Mouse (Mus musculus): Measurements from ENCODE around the gene Kif2c. TPM values are rescaled to one million over a fixed set of nuclear protein-coding genes. Genes with fewer than 3 reads are reported as not detected.

Kif2c gene
- 76.6 and 78.4 TPM in 2 replicates for polyA plus RNA-seq (2015; fragmentation: Nextera tagmentation; extraction: Ambion mirVana)

- H3K4me2 ChIP-seq = peak within 1 kb of the TSS; percentile 72
- H3K4me1 ChIP-seq = peaks cover 10% of the 10 kb centered on the region
- H3K9me3 ChIP-seq = no peaks in the 10 kb centered on the region
- WGBS = under 1% methylated on average over 40 of the region's 42 CpGs
- H3K9ac ChIP-seq = peak within 1 kb of the TSS; percentile 54
- peak; percentile 98 for ATAC-seq (ENCODE audit: borderline replicate concordance, extremely low read depth, low FRiP score, low TSS enrichment)
- peak within 1 kb of the TSS; percentile 51 for H3K4me3 ChIP-seq
- peaks cover 30% of the 10 kb centered on the region for H3K36me3 ChIP-seq
- no peaks in the 10 kb centered on the region for H3K27me3 ChIP-seq
- peak within 1 kb of the TSS; percentile 49 for H3K27ac ChIP-seq
Measured at GRCm38 (mm10) chr4:117181863-117182758, at the start of gene Kif2c. Gene Kif2c, minus strand, starts transcription at chr4:117182639.

GRCm38 (mm10) chr4:117231208-117231607, 48.8 kb upstream of the Kif2c start:
- no peak for ATAC-seq (ENCODE audit: borderline replicate concordance, extremely low read depth, low FRiP score, low TSS enrichment)
- H3K4me2 ChIP-seq = no peak overlapping the region
- H3K9ac ChIP-seq = no peak overlapping the region
- WGBS = 78% methylated on average over 2 of the region's 2 CpGs
- H3K27ac ChIP-seq = no peak overlapping the region
- H3K4me1 ChIP-seq = peaks cover 13% of the 10 kb centered on the region
- no peaks in the 10 kb centered on the region for H3K9me3 ChIP-seq
- no peaks in the 10 kb centered on the region for H3K27me3 ChIP-seq
- no peaks in the 10 kb centered on the region for H3K36me3 ChIP-seq
- H3K4me3 ChIP-seq = no peak overlapping the region

- no peak overlapping the region for H3K4me3 ChIP-seq
- no peak overlapping the region for H3K4me2 ChIP-seq
- no peak for ATAC-seq (ENCODE audit: borderline replicate concordance, extremely low read depth, low FRiP score, low TSS enrichment)
- no peak overlapping the region for H3K27ac ChIP-seq
- WGBS = 52% methylated on average over 10 of the region's 10 CpGs
- no peaks in the 10 kb centered on the region for H3K27me3 ChIP-seq
- H3K9ac ChIP-seq = no peak overlapping the region
- peaks cover 4% of the 10 kb centered on the region for H3K4me1 ChIP-seq
- no peaks in the 10 kb centered on the region for H3K9me3 ChIP-seq
- H3K36me3 ChIP-seq = no peaks in the 10 kb centered on the region
Measured at GRCm38 (mm10) chr4:117230331-117230730, 47.9 kb upstream of the Kif2c start.

- WGBS = 36% methylated on average over 15 of the region's 15 CpGs
- ATAC-seq (ENCODE audit: borderline replicate concordance, extremely low read depth, low FRiP score, low TSS enrichment) = no peak
- H3K9me3 ChIP-seq = no peaks in the 10 kb centered on the region
- H3K4me1 ChIP-seq = no peaks in the 10 kb centered on the region
- no peak overlapping the region for H3K9ac ChIP-seq
- no peaks in the 10 kb centered on the region for H3K27me3 ChIP-seq
- H3K4me3 ChIP-seq = no peak overlapping the region
- peak overlapping the region; percentile 9; the same call in 1 of the 2 replicates for H3K4me2 ChIP-seq
- H3K27ac ChIP-seq = no peak overlapping the region
- no peaks in the 10 kb centered on the region for H3K36me3 ChIP-seq
Measured at GRCm38 (mm10) chr4:117229590-117229989, 47.2 kb upstream of the Kif2c start.

GRCm38 (mm10) chr4:117225250-117225649, 42.8 kb upstream of the Kif2c start:
- Histone ChIP-seq H3K9me3 (no peaks in the 10 kb centered on the region), H3K27ac (no peak overlapping the region), H3K4me2 (no peak overlapping the region), H3K36me3 (no peaks in the 10 kb centered on the region), H3K27me3 (no peaks in the 10 kb centered on the region), H3K9ac (no peak overlapping the region), H3K4me1 (no peaks in the 10 kb centered on the region), H3K4me3 (no peak overlapping the region)
- no peak for ATAC-seq (ENCODE audit: borderline replicate concordance, extremely low read depth, low FRiP score, low TSS enrichment)

- WGBS = 67% methylated on average over 8 of the region's 8 CpGs
- Histone ChIP-seq H3K4me3 (no peak overlapping the region), H3K27me3 (no peaks in the 10 kb centered on the region), H3K9ac (no peak overlapping the region), H3K4me2 (no peak overlapping the region), H3K9me3 (no peaks in the 10 kb centered on the region), H3K4me1 (no peaks in the 10 kb centered on the region), H3K27ac (no peak overlapping the region), H3K36me3 (no peaks in the 10 kb centered on the region)
- ATAC-seq (ENCODE audit: borderline replicate concordance, extremely low read depth, low FRiP score, low TSS enrichment) = no peak
Measured at GRCm38 (mm10) chr4:117224122-117224521, 41.7 kb upstream of the Kif2c start.

- Histone ChIP-seq H3K9me3 (no peaks in the 10 kb centered on the region), H3K4me1 (0 out of 2 replicates have a peak, but pooled peaks cover 6% of the 10 kb centered on the region), H3K4me3 (no peak overlapping the region), H3K27me3 (no peaks in the 10 kb centered on the region), H3K36me3 (no peaks in the 10 kb centered on the region), H3K4me2 (no peak overlapping the region), H3K27ac (no peak overlapping the region), H3K9ac (no peak overlapping the region)
- ATAC-seq (ENCODE audit: borderline replicate concordance, extremely low read depth, low FRiP score, low TSS enrichment) = no peak
- 58% methylated on average over 5 of the region's 5 CpGs for WGBS
Measured at GRCm38 (mm10) chr4:117223001-117223400, 40.6 kb upstream of the Kif2c start.

- Histone ChIP-seq H3K27ac (no peak overlapping the region), H3K36me3 (no peaks in the 10 kb centered on the region), H3K4me1 (0 out of 2 replicates have a peak, but pooled peaks cover 6% of the 10 kb centered on the region), H3K9me3 (no peaks in the 10 kb centered on the region), H3K27me3 (no peaks in the 10 kb centered on the region), H3K9ac (no peak overlapping the region), H3K4me2 (no peak overlapping the region), H3K4me3 (no peak overlapping the region)
- ATAC-seq (ENCODE audit: borderline replicate concordance, extremely low read depth, low FRiP score, low TSS enrichment) = no peak
- WGBS = 81% methylated on average over 9 of the region's 9 CpGs
Measured at GRCm38 (mm10) chr4:117221836-117222235, 39.4 kb upstream of the Kif2c start.

GRCm38 (mm10) chr4:117220741-117221515, 38.5 kb upstream of the Kif2c start:
- Histone ChIP-seq H3K36me3 (no peaks in the 10 kb centered on the region), H3K27ac (no peak overlapping the region), H3K27me3 (no peaks in the 10 kb centered on the region), H3K4me2 (no peak overlapping the region), H3K4me3 (no peak overlapping the region), H3K9me3 (no peaks in the 10 kb centered on the region), H3K9ac (no peak overlapping the region), H3K4me1 (0 out of 2 replicates have a peak, but pooled peaks cover 6% of the 10 kb centered on the region)
- 70% methylated on average over 9 of the region's 9 CpGs for WGBS
- ATAC-seq (ENCODE audit: borderline replicate concordance, extremely low read depth, low FRiP score, low TSS enrichment) = no peak

GRCm38 (mm10) chr4:117218517-117219219, 36.2 kb upstream of the Kif2c start:
- no peaks in the 10 kb centered on the region for H3K36me3 ChIP-seq
- H3K4me3 ChIP-seq = no peak overlapping the region
- 0 out of 2 replicates have a peak, but pooled peaks cover 6% of the 10 kb centered on the region for H3K4me1 ChIP-seq
- no peak overlapping the region for H3K9ac ChIP-seq
- H3K27ac ChIP-seq = 0 out of 2 replicates have a peak overlapping the region, but pooled peaks have one; percentile 6
- ATAC-seq (ENCODE audit: borderline replicate concordance, extremely low read depth, low FRiP score, low TSS enrichment) = peak; percentile 40; the same call in 1 of the 2 replicates
- no peaks in the 10 kb centered on the region for H3K27me3 ChIP-seq
- no peaks in the 10 kb centered on the region for H3K9me3 ChIP-seq
- peak overlapping the region; percentile 34; the same call in 1 of the 2 replicates for H3K4me2 ChIP-seq
- WGBS = 32% methylated on average over 10 of the region's 10 CpGs

- Histone ChIP-seq H3K4me1 (0 out of 2 replicates have a peak, but pooled peaks cover 6% of the 10 kb centered on the region), H3K4me3 (no peak overlapping the region), H3K27me3 (no peaks in the 10 kb centered on the region), H3K9ac (no peak overlapping the region), H3K9me3 (no peaks in the 10 kb centered on the region), H3K4me2 (no peak overlapping the region), H3K36me3 (no peaks in the 10 kb centered on the region), H3K27ac (no peak overlapping the region)
- WGBS = 51% methylated on average over 5 of the region's 5 CpGs
- no peak for ATAC-seq (ENCODE audit: borderline replicate concordance, extremely low read depth, low FRiP score, low TSS enrichment)
Measured at GRCm38 (mm10) chr4:117217029-117217428, 34.6 kb upstream of the Kif2c start.
